Mouse (Mus musculus) inflammation-experienced regulatory T-cells, adult 16 weeks (primary cell): ENCODE data around the gene Olfr486. TPM values are rescaled to one million over a fixed set of nuclear protein-coding genes. Genes with fewer than 3 reads are reported as not detected.

ENCODE experiments used
- polyA plus RNA-seq: library from polyadenylated mRNA; unstranded; fragments of 100-300 nt; shearing (Covaris generic); gene quantifications from one replicate; pipeline ENCODE4 v1.2.1, GENCODE M21; 2017

Olfr486 gene
- polyA plus RNA-seq, result not detected

GRCm38 (mm10) chr7:108172642-108173041 lies at the start of gene Olfr486:
Gene Olfr486, minus strand, starts transcription at chr7:108172742.

GRCm38 (mm10) chr7:108214536-108214935 lies 42.0 kb upstream of the Olfr486 start, which contains the start of gene Olfr487:
Gene Olfr487, minus strand, starts transcription at chr7:108214636.

DNA sequence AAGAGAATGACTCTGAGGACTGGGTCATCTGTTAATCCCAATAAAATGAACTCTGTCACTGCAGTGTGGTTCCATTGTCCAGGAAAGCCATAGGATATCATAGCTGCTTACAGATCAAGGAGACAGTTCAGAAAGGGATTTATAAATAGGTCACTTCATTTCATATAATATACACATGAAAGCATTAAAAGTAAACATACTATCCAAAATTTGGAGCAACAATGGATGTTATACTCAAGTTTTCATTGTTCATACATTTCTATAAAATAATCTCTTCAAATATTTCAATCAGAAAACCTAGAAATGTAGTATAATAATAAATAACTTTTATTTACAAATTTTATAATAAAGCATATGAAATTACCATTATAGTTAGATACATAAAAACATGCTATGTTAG lies 12.8 kb downstream of the Olfr486 start, which contains the start of gene Olfr485:
Gene Olfr485, minus strand, starts transcription at position 101 of the 400 bp plus-strand sequence.

DNA sequence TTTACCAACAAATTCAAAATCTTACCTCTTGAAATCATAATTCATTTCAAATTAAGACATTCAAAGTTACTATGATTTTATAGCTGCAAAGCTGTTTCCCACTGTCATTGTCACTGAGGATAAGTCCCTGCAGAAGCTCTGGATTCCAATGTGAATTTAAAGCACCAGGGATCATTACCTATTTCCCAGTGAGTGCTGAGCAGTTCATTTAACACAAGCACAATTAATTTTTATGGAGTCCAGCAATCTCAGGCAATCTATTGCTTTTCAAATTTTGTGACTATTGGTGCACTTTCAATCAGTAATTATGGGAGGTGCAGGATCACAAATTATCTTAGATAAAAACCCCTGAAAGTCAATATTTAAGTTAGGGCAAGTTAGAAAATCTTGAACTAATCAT lies 45.2 kb downstream of the Olfr486 start, which contains the start of gene Olfr484:
Gene Olfr484, minus strand, starts transcription at position 101 of the 400 bp plus-strand sequence.

Other genes with a start within 250 kb of the Olfr486 start
- gene Olfr473, start 242.3 kb downstream of the Olfr486 start, polyA plus RNA-seq, result not detected
- gene Olfr474, start 218.1 kb downstream of the Olfr486 start, polyA plus RNA-seq, result not detected
- not detected for gene Olfr476, start 207.9 kb downstream of the Olfr486 start, polyA plus RNA-seq
- gene Olfr477, start 186.0 kb downstream of the Olfr486 start, polyA plus RNA-seq, result not detected
- gene Olfr478, start 138.8 kb downstream of the Olfr486 start, polyA plus RNA-seq, result not detected
- gene Olfr479, start 122.0 kb downstream of the Olfr486 start, polyA plus RNA-seq, result not detected
- gene Olfr480, start 105.4 kb downstream of the Olfr486 start, polyA plus RNA-seq, result not detected
- gene Olfr481, start 92.9 kb downstream of the Olfr486 start, polyA plus RNA-seq, result not detected
- gene Olfr482, start 75.2 kb downstream of the Olfr486 start, polyA plus RNA-seq, result 0.16 TPM
- gene Olfr483, start 71.9 kb downstream of the Olfr486 start, polyA plus RNA-seq, result not detected
- not detected for gene Olfr484, start 45.3 kb downstream of the Olfr486 start, polyA plus RNA-seq
- not detected for gene Olfr485, start 12.9 kb downstream of the Olfr486 start, polyA plus RNA-seq
- gene Olfr487, start 41.9 kb upstream of the Olfr486 start, polyA plus RNA-seq, result not detected
- gene Olfr488, start 85.6 kb upstream of the Olfr486 start, polyA plus RNA-seq, result not detected
- not detected for gene Olfr490, start 116.2 kb upstream of the Olfr486 start, polyA plus RNA-seq
- gene Olfr491, start 140.7 kb upstream of the Olfr486 start, polyA plus RNA-seq, result not detected
- gene Olfr492, start 150.9 kb upstream of the Olfr486 start, polyA plus RNA-seq, result not detected
- gene Olfr493, start 174.2 kb upstream of the Olfr486 start, polyA plus RNA-seq, result not detected
- not detected for gene Olfr494, start 192.6 kb upstream of the Olfr486 start, polyA plus RNA-seq
- not detected for gene Olfr495, start 220.4 kb upstream of the Olfr486 start, polyA plus RNA-seq
- not detected for gene Olfr497, start 247.7 kb upstream of the Olfr486 start, polyA plus RNA-seq